Mouse (Mus musculus) midbrain, postnatal 0 days (tissue): Measurements from ENCODE around the gene Scly. TPM values are rescaled to one million over a fixed set of nuclear protein-coding genes. Genes with fewer than 3 reads are reported as not detected.

Experiments
- ATAC-seq: fragments of 200-750 bp; cut with Nextera tagmentation; 2 replicates; pipeline ENCODE4 v1.8.0; 2017; ENCODE audit warnings: moderate number of reproducible peaks, mild to moderate bottlenecking, moderate TSS enrichment, moderate library complexity; ENCODE audit not compliant: low FRiP score
- DNase-seq: peaks from one replicate; pipeline ENCODE4 v3.0.0-alpha.2; 2015; ENCODE audit warnings: low spot score
- H3K27ac ChIP-seq: fragments of 300-500 bp; sonication (generic); 2 replicates; pipeline ENCODE4 v1.5.1; 2014; ENCODE audit warnings: low read depth, mild to moderate bottlenecking, low read length, mixed read lengths
- H3K27me3 ChIP-seq: fragments of 300-500 bp; sonication (generic); 2 replicates; pipeline ENCODE4 v1.6.1; 2014; ENCODE audit warnings: low read length, control low read depth, mixed read lengths; ENCODE audit not compliant: insufficient read depth
- H3K36me3 ChIP-seq: fragments of 300-500 bp; sonication (generic); 2 replicates; pipeline ENCODE4 v1.6.1; 2014; ENCODE audit warnings: low read length, control low read depth, mixed read lengths; ENCODE audit not compliant: insufficient read depth
- H3K4me1 ChIP-seq: fragments of 300-500 bp; sonication (generic); 2 replicates; pipeline ENCODE4 v1.6.1; 2014; ENCODE audit warnings: mild to moderate bottlenecking, control low read depth, antibody characterized with exemption, low read length, mixed read lengths; ENCODE audit not compliant: insufficient read depth
- H3K4me2 ChIP-seq: fragments of 300-500 bp; sonication (generic); 2 replicates; pipeline ENCODE4 v1.6.1; 2014; ENCODE audit warnings: low read depth, mild to moderate bottlenecking, low read length, mixed read lengths; ENCODE audit not compliant: poor library complexity, severe bottlenecking
- H3K4me3 ChIP-seq: fragments of 300-500 bp; sonication (generic); 2 replicates; pipeline ENCODE4 v1.5.1; 2014; ENCODE audit warnings: low read depth, mild to moderate bottlenecking, low read length, moderate library complexity
- H3K9ac ChIP-seq: fragments of 300-500 bp; sonication (generic); replicated peaks from 2 replicates; pipeline ENCODE4 v1.6.1; 2014; ENCODE audit warnings: mild to moderate bottlenecking, low read length, moderate library complexity, mixed read lengths; ENCODE audit not compliant: poor library complexity, severe bottlenecking
- H3K9me3 ChIP-seq: fragments of 300-500 bp; sonication (generic); 2 replicates; pipeline ENCODE4 v1.6.1; 2016; ENCODE audit warnings: low read length, control low read depth
- CTCF ChIP-seq: IDR thresholded peaks from 2 replicates; pipeline ENCODE4 v1.5.1; 2016; ENCODE audit warnings: antibody characterized with exemption, mild to moderate bottlenecking
- WGBS: fragments of 180-500 bp; shearing (Covaris S2); extraction: QIAGEN DNeasy Blood & Tissue Kit; methylation state at CpG from one replicate; pipeline ENCODE4 v1.1.7; 2014; 5-methylcytosine and 5-hydroxymethylcytosine counted together
- polyA plus RNA-seq: library from polyadenylated mRNA; unstranded; fragments of >200 nt; fragmentation: Nextera tagmentation; extraction: Ambion mirVana; gene quantifications from 2 replicates; pipeline ENCODE4 v1.2.1, GENCODE M21; 2015
- total RNA-seq: library from RNA; depleted of rRNA; stranded (reverse); fragments of >200 nt; gene quantifications from 2 replicates; pipeline ENCODE4 v1.2.3, GENCODE M21; 2014; rRNA removed

Gene Scly
- total RNA-seq, result 10.6 and 11.3 TPM in 2 replicates
- polyA plus RNA-seq, result 10.3 and 10.7 TPM in 2 replicates

- Histone ChIP-seq H3K9ac (peak within 1 kb of the TSS; percentile 76), H3K4me1 (peaks cover 5% of the 10 kb centered on the region), H3K36me3 (no peaks in the 10 kb centered on the region), H3K4me3 (peak within 1 kb of the TSS; percentile 82), H3K9me3 (no peaks in the 10 kb centered on the region), H3K27me3 (no peaks in the 10 kb centered on the region), H3K4me2 (peak within 1 kb of the TSS; percentile 75), H3K27ac (peak within 1 kb of the TSS; percentile 47; the same call in 1 of the 2 replicates)
- under 1% methylated on average over 49 of the region's 65 CpGs for WGBS
- DNase-seq (peak; percentile 96), ATAC-seq (peak; percentile 99)
- peak; percentile 29 for TF ChIP-seq CTCF
Observed at GRCm38 (mm10) chr1:91297799-91298744, at the start of gene Scly. Scly (plus strand) TSS chr1:91298338.

- Histone ChIP-seq H3K4me2 (peak overlapping the region; percentile 83), H3K9me3 (no peaks in the 10 kb centered on the region), H3K9ac (no peak overlapping the region), H3K36me3 (0 out of 2 replicates have a peak, but pooled peaks cover 2% of the 10 kb centered on the region), H3K4me1 (peaks cover 14% of the 10 kb centered on the region), H3K27ac (no peak overlapping the region), H3K4me3 (no peak overlapping the region), H3K27me3 (no peaks in the 10 kb centered on the region)
- no peak for DNase-seq
- no peak for TF ChIP-seq CTCF
- ATAC-seq, result no peak
- 47% methylated on average over 4 of the region's 4 CpGs for WGBS
Observed at GRCm38 (mm10) chr1:91248970-91249369, 49.2 kb upstream of the Scly start.

- ATAC-seq (peak; percentile 100), DNase-seq (peak; percentile 100)
- Histone ChIP-seq H3K4me3 (peak within 1 kb of the TSS; percentile 98), H3K4me1 (peaks cover 14% of the 10 kb centered on the region), H3K27ac (peak within 1 kb of the TSS; percentile 79), H3K9ac (peak within 1 kb of the TSS; percentile 92), H3K36me3 (peaks cover 2% of the 10 kb centered on the region; the same call in 1 of the 2 replicates), H3K9me3 (no peaks in the 10 kb centered on the region), H3K4me2 (peak within 1 kb of the TSS; percentile 83), H3K27me3 (no peaks in the 10 kb centered on the region)
- TF ChIP-seq CTCF, result peak; percentile 79
- WGBS, result under 1% methylated on average over 43 of the region's 43 CpGs
Observed at GRCm38 (mm10) chr1:91249564-91250414, 48.3 kb upstream of the Scly start, which contains the start of gene Ube2f. Ube2f (plus strand) TSS chr1:91250304.

GRCm38 (mm10) chr1:91250415-91251147 is 47.6 kb upstream of the Scly start:
- under 1% methylated on average over 38 of the region's 70 CpGs for WGBS
- no peak for TF ChIP-seq CTCF
- ATAC-seq, result peak; percentile 32

GRCm38 (mm10) chr1:91251148-91251650 is 46.9 kb upstream of the Scly start:
- 55% methylated on average over 5 of the region's 5 CpGs for WGBS
- H3K4me1 ChIP-seq, result peaks cover 14% of the 10 kb centered on the region

More at GRCm38 (mm10) chr1:91250415-91251147, 47.6 kb upstream of the Scly start:
- no peak for DNase-seq
- peak overlapping the region; percentile 79 for H3K27ac ChIP-seq
- peaks cover 2% of the 10 kb centered on the region; the same call in 1 of the 2 replicates for H3K36me3 ChIP-seq
- peaks cover 14% of the 10 kb centered on the region for H3K4me1 ChIP-seq
- H3K27me3 ChIP-seq, result no peaks in the 10 kb centered on the region
- peak overlapping the region; percentile 92 for H3K9ac ChIP-seq
- peak overlapping the region; percentile 83 for H3K4me2 ChIP-seq
- no peaks in the 10 kb centered on the region for H3K9me3 ChIP-seq
- peak overlapping the region; percentile 98 for H3K4me3 ChIP-seq

More at GRCm38 (mm10) chr1:91251148-91251650, 46.9 kb upstream of the Scly start:
- H3K27me3 ChIP-seq, result no peaks in the 10 kb centered on the region
- no peak for TF ChIP-seq CTCF
- H3K4me3 ChIP-seq, result peak overlapping the region; percentile 98
- peak overlapping the region; percentile 83 for H3K4me2 ChIP-seq
- H3K36me3 ChIP-seq, result peaks cover 2% of the 10 kb centered on the region; the same call in 1 of the 2 replicates
- no peak for ATAC-seq
- DNase-seq, result no peak
- no peak overlapping the region for H3K27ac ChIP-seq
- H3K9ac ChIP-seq, result peak overlapping the region; percentile 92
- no peaks in the 10 kb centered on the region for H3K9me3 ChIP-seq
